Mouse (Mus musculus) MEL (cell line): ENCODE data around the gene Tbc1d13. TPM values are rescaled to one million over a fixed set of nuclear protein-coding genes. Genes with fewer than 3 reads are reported as not detected.
A peak's percentile ranks its signal among the peaks of the same experiment; 100 is the strongest.

ENCODE experiments used
- DNase-seq: peaks from one replicate; pipeline ENCODE4 v3.0.0; 2011; ENCODE audit warnings: low read depth, low spot score
- H3K27ac ChIP-seq: 2 replicates; pipeline ENCODE4 v1.5.1; 2012; ENCODE audit warnings: low read depth, mild to moderate bottlenecking, control low read depth, low read length, moderate library complexity; ENCODE audit not compliant: control insufficient read depth
- H3K27me3 ChIP-seq, 2 experiments: fragments of 150-350 bp in 1 of 2; sonication (generic) in 1 of 2; 2 replicates each; pipeline ENCODE4 v1.6.1; 2012; ENCODE audit warnings: low read length in 2 of 2, mild to moderate bottlenecking in 2 of 2, improper control_type of control experiment in 1 of 2, moderate library complexity in 1 of 2; ENCODE audit not compliant: insufficient read depth in 2 of 2, control insufficient read depth in 1 of 2
- H3K36me3 ChIP-seq, 2 experiments: 2 replicates each; pipeline ENCODE4 v1.6.1; 2012 to 2014; ENCODE audit warnings: low read length in 2 of 2, improper control_type of control experiment in 1 of 2, inconsistent platforms in 1 of 2, mild to moderate bottlenecking in 1 of 2; ENCODE audit not compliant: insufficient read depth in 2 of 2, control insufficient read depth in 1 of 2
- H3K4me1 ChIP-seq, 2 experiments: fragments of 150-350 bp in 1 of 2; sonication (generic) in 1 of 2; 2 replicates each; pipeline ENCODE4 v1.6.1; 2012; ENCODE audit warnings: low read length in 2 of 2, improper control_type of control experiment in 1 of 2, mild to moderate bottlenecking in 1 of 2; ENCODE audit not compliant: insufficient read depth in 2 of 2, control insufficient read depth in 1 of 2
- H3K4me3 ChIP-seq, 2 experiments: fragments of 150-350 bp in 1 of 2; sonication (generic) in 1 of 2; 2 replicates each; pipeline ENCODE4 v1.5.1; 2012; ENCODE audit warnings: low read depth in 2 of 2, low read length in 2 of 2, mild to moderate bottlenecking in 2 of 2, moderate library complexity in 2 of 2, control low read depth in 1 of 2, improper control_type of control experiment in 1 of 2; ENCODE audit not compliant: control insufficient read depth in 1 of 2, insufficient read depth in 1 of 2
- H3K79me2 ChIP-seq: 2 replicates; pipeline ENCODE4 v1.6.1; 2012; ENCODE audit warnings: mild to moderate bottlenecking, low read length, moderate library complexity; ENCODE audit not compliant: control insufficient read depth, poor library complexity, insufficient read depth
- H3K9ac ChIP-seq: 2 replicates; pipeline ENCODE4 v1.6.1; 2012; ENCODE audit warnings: low read depth, mild to moderate bottlenecking, control low read depth, low read length, moderate library complexity; ENCODE audit not compliant: control insufficient read depth, poor library complexity, severe bottlenecking
- H3K9me3 ChIP-seq: fragments of 150-350 bp; sonication (generic); replicated peaks from 2 replicates; pipeline ENCODE4 v1.6.1; 2012; ENCODE audit warnings: mild to moderate bottlenecking, low read length, improper control_type of control experiment, moderate library complexity; ENCODE audit not compliant: insufficient read depth
- BHLHE40 ChIP-seq: IDR thresholded peaks from 2 replicates; pipeline ENCODE4 v1.6.1; 2012; ENCODE audit warnings: low read depth, mild to moderate bottlenecking, inconsistent platforms, low read length, improper control_type of control experiment, borderline replicate concordance
- ELF1 ChIP-seq: IDR thresholded peaks from 2 replicates; pipeline ENCODE4 v1.6.1; 2014; ENCODE audit warnings: low read depth, mild to moderate bottlenecking, inconsistent platforms, low read length, improper control_type of control experiment, moderate library complexity
- EP300 ChIP-seq, 2 experiments: IDR thresholded peaks; 2 replicates each; pipeline ENCODE4 v1.6.1; 2011; ENCODE audit warnings: improper control_type of control experiment in 2 of 2, low read length in 2 of 2, low read depth in 1 of 2, mild to moderate bottlenecking in 1 of 2
- ETS1 ChIP-seq: IDR thresholded peaks from 2 replicates; pipeline ENCODE4 v1.6.1; 2012; ENCODE audit warnings: low read depth, mild to moderate bottlenecking, inconsistent platforms, low read length, improper control_type of control experiment, moderate library complexity
- GABPA ChIP-seq: IDR thresholded peaks from 2 replicates; pipeline ENCODE4 v1.6.1; 2012; ENCODE audit warnings: low read depth, mild to moderate bottlenecking, inconsistent platforms, low read length, improper control_type of control experiment, moderate library complexity
- GATA1 ChIP-seq: IDR thresholded peaks from 2 replicates; pipeline ENCODE4 v1.6.1; 2011; ENCODE audit warnings: low read depth, low read length, improper control_type of control experiment
- HCFC1 ChIP-seq: IDR thresholded peaks from 2 replicates; pipeline ENCODE4 v1.6.1; 2012; ENCODE audit warnings: low read depth, mild to moderate bottlenecking, inconsistent platforms, low read length, improper control_type of control experiment, moderate library complexity
- JUND ChIP-seq: IDR thresholded peaks from 2 replicates; pipeline ENCODE4 v1.6.1; 2011; ENCODE audit warnings: low read depth, mild to moderate bottlenecking, improper control_type of control experiment, low read length
- MAX ChIP-seq: IDR thresholded peaks from 2 replicates; pipeline ENCODE4 v1.6.1; 2011; ENCODE audit warnings: low read length, improper control_type of control experiment
- MAZ ChIP-seq: IDR thresholded peaks from 2 replicates; pipeline ENCODE4 v1.6.1; 2012; ENCODE audit warnings: low read depth, mild to moderate bottlenecking, inconsistent platforms, low read length, improper control_type of control experiment
- MXI1 ChIP-seq: IDR thresholded peaks from 2 replicates; pipeline ENCODE4 v1.6.1; 2011; ENCODE audit warnings: mild to moderate bottlenecking, low read depth, low read length, improper control_type of control experiment
- MYB ChIP-seq: IDR thresholded peaks from 2 replicates; pipeline ENCODE4 v1.6.1; 2011; ENCODE audit warnings: mild to moderate bottlenecking, low read depth, low read length, improper control_type of control experiment
- MYC ChIP-seq: IDR thresholded peaks from 2 replicates; pipeline ENCODE4 v1.6.1; 2011; ENCODE audit warnings: low read depth, mild to moderate bottlenecking, low read length, improper control_type of control experiment, moderate library complexity
- NELFE ChIP-seq: IDR thresholded peaks from 2 replicates; pipeline ENCODE4 v1.6.1; 2011; ENCODE audit warnings: low read depth, low read length, improper control_type of control experiment
- NRF1 ChIP-seq: IDR thresholded peaks from 2 replicates; pipeline ENCODE4 v1.6.1; 2014; ENCODE audit warnings: low read depth, mild to moderate bottlenecking, inconsistent platforms, low read length, improper control_type of control experiment, moderate library complexity; ENCODE audit not compliant: poor library complexity, insufficient read depth, severe bottlenecking
- POLR2A ChIP-seq, 2 experiments: IDR thresholded peaks; 2 replicates each; pipeline ENCODE4 v1.6.1; 2011 to 2012; ENCODE audit warnings: low read length in 2 of 2, mild to moderate bottlenecking in 2 of 2, control low read depth in 1 of 2, improper control_type of control experiment in 1 of 2, low read depth in 1 of 2, moderate library complexity in 1 of 2; ENCODE audit not compliant: control insufficient read depth in 1 of 2, insufficient read depth in 1 of 2, poor library complexity in 1 of 2
- POLR2AphosphoS2 ChIP-seq: IDR thresholded peaks from 2 replicates; pipeline ENCODE4 v1.6.1; 2011; ENCODE audit warnings: low read length, improper control_type of control experiment
- POLR2AphosphoS5 ChIP-seq: IDR thresholded peaks from 2 replicates; pipeline ENCODE4 v1.6.1; 2012; ENCODE audit warnings: low read depth, borderline replicate concordance, mild to moderate bottlenecking, inconsistent platforms, low read length, moderate library complexity, mixed read lengths
- RAD21 ChIP-seq: IDR thresholded peaks from 2 replicates; pipeline ENCODE4 v1.6.1; 2011; ENCODE audit warnings: mild to moderate bottlenecking, low read depth, low read length, improper control_type of control experiment
- RCOR1 ChIP-seq: IDR thresholded peaks from 2 replicates; pipeline ENCODE4 v1.6.1; 2012; ENCODE audit warnings: low read depth, mild to moderate bottlenecking, inconsistent platforms, low read length, improper control_type of control experiment
- SIN3A ChIP-seq: IDR thresholded peaks from 2 replicates; pipeline ENCODE4 v1.6.1; 2012; ENCODE audit warnings: low read length, improper control_type of control experiment, inconsistent platforms
- SMC3 ChIP-seq: IDR thresholded peaks from 2 replicates; pipeline ENCODE4 v1.6.1; 2011; ENCODE audit warnings: low read depth, low read length, improper control_type of control experiment
- TBP ChIP-seq: IDR thresholded peaks from 2 replicates; pipeline ENCODE4 v1.8.0; 2011; ENCODE audit warnings: low read depth, low read length, improper control_type of control experiment
- TCF12 ChIP-seq: IDR thresholded peaks from 2 replicates; pipeline ENCODE4 v1.6.1; 2014; ENCODE audit warnings: low read depth, mild to moderate bottlenecking, inconsistent platforms, low read length, improper control_type of control experiment, moderate library complexity
- USF1 ChIP-seq: IDR thresholded peaks from 2 replicates; pipeline ENCODE4 v1.6.1; 2014; ENCODE audit warnings: low read depth, mild to moderate bottlenecking, inconsistent platforms, low read length, improper control_type of control experiment, moderate library complexity
- USF2 ChIP-seq, 2 experiments: IDR thresholded peaks; 2 replicates each; pipeline ENCODE4 v1.6.1; 2011 to 2012; ENCODE audit warnings: improper control_type of control experiment in 2 of 2, low read length in 2 of 2, borderline replicate concordance in 1 of 2, inconsistent platforms in 1 of 2, low read depth in 1 of 2, mild to moderate bottlenecking in 1 of 2; ENCODE audit not compliant: insufficient read depth in 1 of 2
- ZMIZ1 ChIP-seq: IDR thresholded peaks from 2 replicates; pipeline ENCODE4 v1.6.1; 2012; ENCODE audit warnings: low read depth, mild to moderate bottlenecking, inconsistent platforms, low read length, improper control_type of control experiment, moderate library complexity
- polyA plus RNA-seq, 2 experiments: library from polyadenylated mRNA; stranded (reverse) in 1 of 2; unstranded in 1 of 2; fragments of >175 nt in 1 of 2; fragments of >200 nt in 1 of 2; gene quantifications; 2 replicates each; pipeline versions ENCODE4 v1.2.1 to v1.2.4; 2012; ENCODE audit warnings: low replicate concordance in 2 of 2, low read depth in 1 of 2; ENCODE audit not compliant: insufficient read length in 2 of 2, insufficient read depth in 1 of 2, missing spikeins in 1 of 2
- total RNA-seq: library from RNA; depleted of rRNA; stranded (reverse); fragments of 300-350 nt; gene quantifications from 2 replicates; pipeline ENCODE4 v1.2.3, GENCODE M21; 2012; rRNA removed

The Tbc1d13 gene
- 49.1 and 62.4 TPM in 2 replicates for total RNA-seq
- 10 to 100 TPM in 1 of 2 experiments, not detected in 1; 78.5 TPM for polyA plus RNA-seq

GRCm38 (mm10) chr2:30133613-30134377 is at the start of gene Tbc1d13:
TSS of gene Tbc1d13 (plus strand) at chr2:30133746.
- Histone ChIP-seq H3K79me2 (peaks cover 9% of the 10 kb centered on the region), H3K27ac (peak within 1 kb of the TSS; percentile 97), H3K4me1 (peaks cover 2 to 11% of the 10 kb centered on the region in 2 experiments; a peak in 2 of 4 replicates), H3K9ac (peak within 1 kb of the TSS; percentile 78), H3K36me3 (peaks cover 0 to 8% of the 10 kb centered on the region in 2 experiments; a peak in 2 of 4 replicates), H3K27me3 (no peaks in the 10 kb centered on the region), H3K9me3 (no peaks in the 10 kb centered on the region), H3K4me3 (peak within 1 kb of the TSS; percentile 66 to 74)
- DNase-seq, result peak; percentile 99
- TF ChIP-seq MYC, result peak; percentile 85
- TF ChIP-seq GATA1, result no peak
- peak; percentile 99 for TF ChIP-seq MAZ
- TF ChIP-seq USF1, result peak; percentile 100
- TF ChIP-seq NELFE, result peak; percentile 98
- TF ChIP-seq MAX, result peak; percentile 98
- TF ChIP-seq SMC3, result no peak
- TF ChIP-seq MXI1, result peak; percentile 95
- peak; percentile 92 to 96 for TF ChIP-seq USF2 (IDR thresholded peaks at IDR 0.05; ENCODE audit: borderline replicate concordance in 1 of 2, insufficient read depth in 1 of 2, low read depth in 1 of 2, low read length in 2 of 2)
- peak; percentile 66 for TF ChIP-seq ETS1
- peak; percentile 87 for TF ChIP-seq HCFC1
- peak; percentile 75 for TF ChIP-seq MYB
- peak; percentile 85 for TF ChIP-seq ELF1
- no peak for TF ChIP-seq GABPA
- peak in 1 of 2 experiments; percentile 66; a peak in 2 of 4 replicates for TF ChIP-seq EP300 (IDR thresholded peaks at IDR 0.05; ENCODE audit: low read depth in 1 of 2, low read length in 2 of 2)
- TF ChIP-seq ZMIZ1, result peak; percentile 98
- TF ChIP-seq TCF12, result peak; percentile 86
- peak; percentile 97 for TF ChIP-seq TBP
- TF ChIP-seq POLR2A (IDR thresholded peaks at IDR 0.05; ENCODE audit: control insufficient read depth in 1 of 2, insufficient read depth in 1 of 2, low read depth in 1 of 2, low read length in 2 of 2, poor library complexity in 1 of 2), result peak; percentile 90 to 100
- no peak for TF ChIP-seq RCOR1
- no peak for TF ChIP-seq RAD21
- TF ChIP-seq SIN3A, result peak; percentile 95
- TF ChIP-seq POLR2AphosphoS2, result peak; percentile 100
- peak; percentile 95 for TF ChIP-seq BHLHE40
- 0 out of 2 replicates have a peak, but pooled peaks have one; percentile 86 for TF ChIP-seq POLR2AphosphoS5
- peak; percentile 70 for TF ChIP-seq NRF1
- no peak for TF ChIP-seq JUND
